Mouse (Mus musculus) heart, embryonic 14.5 days (tissue): Measurements from ENCODE around the gene Prkar1b. TPM values are rescaled to one million over a fixed set of nuclear protein-coding genes. Genes with fewer than 3 reads are reported as not detected.

ENCODE experiments used
- ATAC-seq: fragments of 200-750 bp; cut with Nextera tagmentation; 2 replicates; pipeline ENCODE4 v1.8.0; 2017; ENCODE audit warnings: low read depth, moderate TSS enrichment; ENCODE audit not compliant: insufficient number of reproducible peaks, insufficient read depth, low FRiP score
- H3K27ac ChIP-seq, 2 experiments: fragments of 200-500 bp in 1 of 2; fragments of 300-500 bp in 1 of 2; sonication (generic) in 1 of 2; replicated peaks in 1 of 2; 2 replicates each; pipeline ENCODE4 v1.5.1; 2012 to 2014; ENCODE audit warnings: low read depth in 2 of 2, low read length in 2 of 2, control low read depth in 1 of 2, mild to moderate bottlenecking in 1 of 2, mixed read lengths in 1 of 2; ENCODE audit not compliant: control insufficient read depth in 1 of 2, insufficient read depth in 1 of 2
- H3K27me3 ChIP-seq: fragments of 300-500 bp; sonication (generic); 2 replicates; pipeline ENCODE4 v1.6.1; 2014; ENCODE audit warnings: mild to moderate bottlenecking, low read length, control low read depth; ENCODE audit not compliant: control insufficient read depth, insufficient read depth
- H3K36me3 ChIP-seq: fragments of 300-500 bp; sonication (generic); 2 replicates; pipeline ENCODE4 v1.6.1; 2014; ENCODE audit warnings: mild to moderate bottlenecking, control low read depth, low read length, mixed read lengths; ENCODE audit not compliant: control insufficient read depth, insufficient read depth
- H3K4me1 ChIP-seq, 2 experiments: fragments of 200-500 bp in 1 of 2; fragments of 300-500 bp in 1 of 2; sonication (generic) in 1 of 2; 2 replicates each; pipeline ENCODE4 v1.6.1; 2012 to 2014; ENCODE audit warnings: low read length in 2 of 2, control low read depth in 1 of 2, mixed read lengths in 1 of 2; ENCODE audit not compliant: control insufficient read depth in 2 of 2, insufficient read depth in 2 of 2
- H3K4me2 ChIP-seq: fragments of 300-500 bp; sonication (generic); 2 replicates; pipeline ENCODE4 v1.6.1; 2014; ENCODE audit warnings: mild to moderate bottlenecking, low read length
- H3K4me3 ChIP-seq, 2 experiments: fragments of 200-500 bp in 1 of 2; fragments of 300-500 bp in 1 of 2; sonication (generic) in 1 of 2; 2 replicates each; pipeline ENCODE4 v1.5.1; 2012 to 2014; ENCODE audit warnings: low read length in 2 of 2, mild to moderate bottlenecking in 2 of 2, control low read depth in 1 of 2, low read depth in 1 of 2, moderate library complexity in 1 of 2; ENCODE audit not compliant: control insufficient read depth in 1 of 2, insufficient read depth in 1 of 2
- H3K9ac ChIP-seq: fragments of 300-500 bp; sonication (generic); 2 replicates; pipeline ENCODE4 v1.6.1; 2014; ENCODE audit warnings: mild to moderate bottlenecking, low read length
- H3K9me3 ChIP-seq: fragments of 300-500 bp; sonication (generic); 2 replicates; pipeline ENCODE4 v1.6.1; 2016; ENCODE audit warnings: low read length, control low read depth; ENCODE audit not compliant: control insufficient read depth
- WGBS: fragments of 180-500 bp; shearing (Covaris S2); extraction: QIAGEN DNeasy Blood & Tissue Kit; methylation state at CpG from one replicate; pipeline ENCODE4 v1.1.7; 2014; 5-methylcytosine and 5-hydroxymethylcytosine counted together
- polyA plus RNA-seq: library from polyadenylated mRNA; unstranded; fragments of >200 nt; fragmentation: Nextera tagmentation; extraction: Ambion mirVana; gene quantifications from 2 replicates; pipeline ENCODE4 v1.2.1, GENCODE M21; 2014

Prkar1b gene
- polyA plus RNA-seq, 1 experiment from 2014 or later = 9.5 TPM

- H3K36me3 ChIP-seq = no peaks in the 10 kb centered on the region
- H3K27me3 ChIP-seq = no peaks in the 10 kb centered on the region
- H3K9ac ChIP-seq = no peak overlapping the region
- no peaks in the 10 kb centered on the region for H3K9me3 ChIP-seq
- H3K4me3 ChIP-seq = no peak overlapping the region
- no peak for ATAC-seq
- H3K4me1 ChIP-seq = peaks cover 35 to 50% of the 10 kb centered on the region in 2 experiments
- WGBS = 58% methylated on average over 7 of the region's 7 CpGs
- peak overlapping the region in 1 of 2 experiments; percentile 55; a peak in 1 of 4 replicates for H3K27ac ChIP-seq
- H3K4me2 ChIP-seq = no peak overlapping the region
Observed at GRCm38 (mm10) chr5:139084831-139085519, 64.8 kb downstream of the Prkar1b start.

- Histone ChIP-seq H3K9me3 (no peaks in the 10 kb centered on the region), H3K4me3 (no peak overlapping the region), H3K9ac (no peak overlapping the region), H3K4me1 (peaks cover 35 to 50% of the 10 kb centered on the region in 2 experiments), H3K4me2 (0 out of 2 replicates have a peak overlapping the region, but pooled peaks have one; percentile 4), H3K36me3 (no peaks in the 10 kb centered on the region), H3K27me3 (no peaks in the 10 kb centered on the region), H3K27ac (peak overlapping the region; percentile 12 to 55)
- WGBS = 30% methylated on average over 6 of the region's 6 CpGs
- ATAC-seq = peak; percentile 32; the same call in 1 of the 2 replicates
Observed at GRCm38 (mm10) chr5:139084302-139084701, 65.5 kb downstream of the Prkar1b start.

- no peaks in the 10 kb centered on the region for H3K36me3 ChIP-seq
- no peaks in the 10 kb centered on the region for H3K9me3 ChIP-seq
- peaks cover 35 to 50% of the 10 kb centered on the region in 2 experiments for H3K4me1 ChIP-seq
- no peaks in the 10 kb centered on the region for H3K27me3 ChIP-seq
- 0 out of 2 replicates have a peak overlapping the region, but pooled peaks have one; percentile 4 for H3K4me2 ChIP-seq
- 42% methylated on average over 4 of the region's 4 CpGs for WGBS
- H3K4me3 ChIP-seq = no peak overlapping the region
- no peak for ATAC-seq
- peak overlapping the region; percentile 12 to 55 for H3K27ac ChIP-seq
- H3K9ac ChIP-seq = no peak overlapping the region
Observed at GRCm38 (mm10) chr5:139083841-139084240, 66.0 kb downstream of the Prkar1b start.

DNA sequence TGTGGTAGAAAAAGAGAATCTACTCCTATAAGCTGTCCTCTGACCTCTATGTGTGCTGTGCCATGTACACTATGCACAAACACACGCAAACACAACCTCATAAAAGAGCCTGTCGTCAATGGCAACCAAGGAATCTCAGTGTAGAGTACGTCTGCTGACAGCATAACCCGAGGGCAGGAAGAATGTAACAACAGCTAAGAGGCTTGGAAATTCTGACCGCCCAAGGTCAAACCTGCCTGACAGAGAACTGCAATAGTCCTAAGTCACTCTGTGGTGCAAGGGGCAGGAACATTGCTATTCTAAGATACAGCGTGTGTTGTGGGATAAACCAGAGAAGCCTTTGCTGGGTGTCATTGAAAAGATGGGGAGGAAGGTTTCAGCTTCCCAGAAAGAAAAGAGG lies 68.4 kb downstream of the Prkar1b start:
- Histone ChIP-seq H3K27me3 (no peaks in the 10 kb centered on the region), H3K9me3 (no peaks in the 10 kb centered on the region), H3K9ac (no peak overlapping the region; the same call in 1 of the 2 replicates), H3K27ac (peak overlapping the region; percentile 84 to 92), H3K4me3 (no peak overlapping the region), H3K36me3 (no peaks in the 10 kb centered on the region), H3K4me2 (peak overlapping the region; percentile 25; the same call in 1 of the 2 replicates), H3K4me1 (peaks cover 34 to 56% of the 10 kb centered on the region in 2 experiments)
- peak; percentile 51; the same call in 1 of the 2 replicates for ATAC-seq
- WGBS = 6% methylated on average over 6 of the region's 6 CpGs

DNA sequence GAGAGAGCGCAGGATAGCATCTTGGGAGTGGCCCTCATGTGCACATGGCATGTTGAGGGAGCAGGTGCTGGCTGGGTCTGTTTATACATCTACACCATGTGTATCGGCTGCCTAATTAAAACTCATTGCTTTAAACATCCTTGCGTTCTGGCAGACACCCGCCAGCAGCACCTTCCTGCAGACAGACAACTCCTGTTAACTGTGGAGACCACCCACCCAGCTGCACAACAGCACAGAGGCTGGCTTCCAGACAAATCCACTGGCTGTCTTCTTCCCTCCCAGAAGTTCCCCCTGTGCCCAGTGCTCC lies 71.7 kb downstream of the Prkar1b start:
- Histone ChIP-seq H3K4me3 (no peak overlapping the region), H3K36me3 (no peaks in the 10 kb centered on the region), H3K27me3 (no peaks in the 10 kb centered on the region), H3K4me1 (peaks cover 21 to 49% of the 10 kb centered on the region in 2 experiments), H3K27ac (no peak overlapping the region), H3K4me2 (no peak overlapping the region), H3K9ac (no peak overlapping the region), H3K9me3 (no peaks in the 10 kb centered on the region)
- WGBS = 89% methylated on average over 4 of the region's 4 CpGs
- ATAC-seq = no peak

- Histone ChIP-seq H3K4me1 (peaks cover 21 to 44% of the 10 kb centered on the region in 2 experiments), H3K9me3 (no peaks in the 10 kb centered on the region), H3K4me3 (no peak overlapping the region), H3K27me3 (no peaks in the 10 kb centered on the region), H3K27ac (no peak overlapping the region), H3K9ac (no peak overlapping the region), H3K4me2 (no peak overlapping the region), H3K36me3 (no peaks in the 10 kb centered on the region)
- WGBS = 55% methylated on average over 11 of the region's 11 CpGs
- ATAC-seq = no peak
Observed at GRCm38 (mm10) chr5:139077311-139078155, 72.3 kb downstream of the Prkar1b start.

GRCm38 (mm10) chr5:139076450-139076849 lies 73.4 kb downstream of the Prkar1b start:
- no peaks in the 10 kb centered on the region for H3K27me3 ChIP-seq
- no peak overlapping the region for H3K4me3 ChIP-seq
- H3K9ac ChIP-seq = no peak overlapping the region
- no peak overlapping the region for H3K27ac ChIP-seq
- H3K36me3 ChIP-seq = no peaks in the 10 kb centered on the region
- no peaks in the 10 kb centered on the region for H3K9me3 ChIP-seq
- 82% methylated on average over 7 of the region's 7 CpGs for WGBS
- ATAC-seq = no peak
- no peak overlapping the region for H3K4me2 ChIP-seq
- H3K4me1 ChIP-seq = peaks cover 16 to 33% of the 10 kb centered on the region in 2 experiments
